Mouse (Mus musculus) hindbrain, postnatal 0 days (tissue): ENCODE data around the gene Rpl13a. TPM values are rescaled to one million over a fixed set of nuclear protein-coding genes. Genes with fewer than 3 reads are reported as not detected.
"Not testable (repeated sequence)": the region's sequence is repeated elsewhere in the genome, so short reads cannot be mapped to it uniquely, and the experiment has no call there.

Experiments used
- ATAC-seq: fragments of 200-750 bp; cut with Nextera tagmentation; 2 replicates; pipeline ENCODE4 v1.8.0; 2017; ENCODE audit warnings: mild to moderate bottlenecking, moderate TSS enrichment, moderate library complexity
- DNase-seq: peaks from one replicate; pipeline ENCODE4 v3.0.0-alpha.2; 2015; ENCODE audit warnings: low spot score
- H3K27ac ChIP-seq: fragments of 300-500 bp; sonication (generic); 2 replicates; pipeline ENCODE4 v1.5.1; 2014; ENCODE audit warnings: mild to moderate bottlenecking
- H3K27me3 ChIP-seq: fragments of 300-500 bp; sonication (generic); 2 replicates; pipeline ENCODE4 v1.6.1; 2014; ENCODE audit warnings: low read length, mixed read lengths; ENCODE audit not compliant: insufficient read depth
- H3K36me3 ChIP-seq: fragments of 300-500 bp; sonication (generic); 2 replicates; pipeline ENCODE4 v1.6.1; 2014; ENCODE audit warnings: low read length, mixed read lengths; ENCODE audit not compliant: insufficient read depth
- H3K4me1 ChIP-seq: fragments of 300-500 bp; sonication (generic); 2 replicates; pipeline ENCODE4 v1.6.1; 2014; ENCODE audit warnings: antibody characterized with exemption, low read length, mixed read lengths; ENCODE audit not compliant: insufficient read depth
- H3K4me2 ChIP-seq: fragments of 300-500 bp; sonication (generic); 2 replicates; pipeline ENCODE4 v1.6.1; 2014; ENCODE audit warnings: low read depth, mild to moderate bottlenecking, low read length, moderate library complexity, mixed read lengths
- H3K4me3 ChIP-seq: fragments of 300-500 bp; sonication (generic); 2 replicates; pipeline ENCODE4 v1.5.1; 2014; ENCODE audit warnings: low read length
- H3K9ac ChIP-seq: fragments of 300-500 bp; sonication (generic); replicated peaks from 2 replicates; pipeline ENCODE4 v1.6.1; 2014; ENCODE audit warnings: mild to moderate bottlenecking, low read length, moderate library complexity, mixed read lengths
- H3K9me3 ChIP-seq: fragments of 300-500 bp; sonication (generic); 2 replicates; pipeline ENCODE4 v1.6.1; 2016; ENCODE audit warnings: low read length, mixed read lengths
- CTCF ChIP-seq: IDR thresholded peaks from 2 replicates; pipeline ENCODE4 v1.5.1; 2016; ENCODE audit warnings: antibody characterized with exemption, control low read depth, low read depth
- WGBS: fragments of 180-500 bp; shearing (Covaris S2); extraction: QIAGEN DNeasy Blood & Tissue Kit; methylation state at CpG from one replicate; pipeline ENCODE4 v1.1.7; 2014; 5-methylcytosine and 5-hydroxymethylcytosine counted together
- polyA plus RNA-seq: library from polyadenylated mRNA; unstranded; fragments of >200 nt; fragmentation: Nextera tagmentation; extraction: Ambion mirVana; gene quantifications from 2 replicates; pipeline ENCODE4 v1.2.1, GENCODE M21; 2015
- total RNA-seq: library from RNA; depleted of rRNA; stranded (reverse); fragments of >200 nt; gene quantifications from 2 replicates; pipeline ENCODE4 v1.2.3, GENCODE M21; 2014; rRNA removed

Gene Rpl13a
- total RNA-seq (1,377 and 1,807 TPM in 2 replicates), polyA plus RNA-seq (800 and 828 TPM in 2 replicates)

DNA sequence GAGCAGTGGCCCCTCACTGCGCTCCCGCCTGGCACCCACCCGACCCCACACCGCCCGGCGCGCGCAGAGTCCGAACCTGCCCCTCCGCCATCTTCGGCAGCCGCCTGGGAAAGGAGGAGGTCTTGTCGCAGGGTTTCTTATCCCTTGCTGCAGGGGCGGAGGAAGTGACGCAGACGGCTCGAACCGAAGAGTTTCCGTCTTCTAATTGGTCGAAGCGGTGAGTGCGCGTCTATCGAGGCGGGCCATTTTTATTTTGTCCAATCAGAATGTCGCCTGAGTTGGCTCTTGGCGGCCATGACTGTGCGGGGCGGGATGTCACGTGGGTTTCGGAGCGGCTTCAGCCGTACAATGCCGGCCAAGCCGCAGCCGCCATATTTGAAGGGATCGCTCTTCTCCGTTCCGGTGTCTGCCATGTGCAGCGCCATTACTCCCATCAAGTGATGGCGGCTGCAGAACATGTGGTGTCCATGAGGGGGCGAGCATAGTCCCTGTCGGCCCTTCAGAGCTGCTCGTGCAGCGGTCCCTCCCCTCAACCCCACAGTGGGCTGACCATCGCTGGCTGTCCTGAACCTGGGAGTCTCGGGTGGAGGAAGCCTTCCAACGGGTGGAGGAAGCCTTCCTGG is at the start of gene Rpl13a:
TSS of gene Rpl13a (minus strand) at position 138 of the 623 bp plus-strand sequence.
- H3K27ac ChIP-seq: peak within 1 kb of the TSS; percentile 92
- DNase-seq (peak; percentile 100), ATAC-seq (peak; percentile 95)
- H3K27me3 ChIP-seq: no peaks in the 10 kb centered on the region
- 0 out of 2 replicates have a peak, but pooled peaks cover 8% of the 10 kb centered on the region for H3K4me1 ChIP-seq
- peak within 1 kb of the TSS; percentile 93 for H3K4me2 ChIP-seq
- H3K9ac ChIP-seq: peak within 1 kb of the TSS; percentile 99
- H3K9me3 ChIP-seq: no peaks in the 10 kb centered on the region
- H3K36me3 ChIP-seq: peaks cover 23% of the 10 kb centered on the region
- peak; percentile 90 for TF ChIP-seq CTCF
- peak within 1 kb of the TSS; percentile 95 for H3K4me3 ChIP-seq
- WGBS: 1% methylated on average over 48 of the region's 48 CpGs

DNA sequence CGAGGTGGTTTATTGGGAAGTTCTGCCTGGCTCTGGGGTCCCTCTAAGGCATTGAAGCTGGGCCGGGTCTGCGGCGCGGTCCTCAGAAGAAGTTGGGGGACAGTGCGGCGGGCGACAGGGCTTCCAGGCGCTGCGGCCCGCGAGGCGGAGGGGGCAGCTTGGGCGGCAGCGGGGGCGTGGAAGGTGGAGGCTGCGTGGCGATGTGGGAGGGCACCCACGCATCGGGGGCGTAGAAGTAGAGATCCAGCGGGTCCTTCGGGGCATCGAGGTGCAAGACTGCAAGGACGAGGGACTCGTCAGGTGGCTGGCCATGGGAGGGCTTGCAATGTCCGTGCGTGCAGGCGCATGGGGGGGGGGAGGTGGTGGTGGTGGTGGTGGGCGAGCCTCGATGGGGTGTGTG is 47.8 kb upstream of the Rpl13a start:
- Histone ChIP-seq H3K4me3 (peak overlapping the region; percentile 24), H3K27ac (no peak overlapping the region), H3K36me3 (no peaks in the 10 kb centered on the region), H3K9ac (0 out of 2 replicates have a peak overlapping the region, but pooled peaks have one; percentile 9), H3K4me2 (peak overlapping the region; percentile 45), H3K27me3 (peaks cover 74% of the 10 kb centered on the region), H3K9me3 (no peaks in the 10 kb centered on the region), H3K4me1 (no peaks in the 10 kb centered on the region)
- ATAC-seq (no peak), DNase-seq (no peak)
- 3% methylated on average over 30 of the region's 31 CpGs for WGBS
- TF ChIP-seq CTCF: no peak

- Histone ChIP-seq H3K9ac (0 out of 2 replicates have a peak overlapping the region, but pooled peaks have one; percentile 9), H3K4me2 (peak overlapping the region; percentile 45), H3K9me3 (no peaks in the 10 kb centered on the region), H3K4me3 (peak overlapping the region; percentile 24), H3K4me1 (no peaks in the 10 kb centered on the region), H3K27me3 (peaks cover 70% of the 10 kb centered on the region), H3K27ac (no peak overlapping the region), H3K36me3 (no peaks in the 10 kb centered on the region)
- under 1% methylated on average over 23 of the region's 23 CpGs for WGBS
- DNase-seq (no peak), ATAC-seq (no peak)
- no peak for TF ChIP-seq CTCF
Measured at GRCm38 (mm10) chr7:45175929-45176328, 47.4 kb upstream of the Rpl13a start.

- Histone ChIP-seq H3K9ac (no peak overlapping the region), H3K4me3 (no peak overlapping the region), H3K4me1 (no peaks in the 10 kb centered on the region), H3K36me3 (no peaks in the 10 kb centered on the region), H3K9me3 (no peaks in the 10 kb centered on the region), H3K27ac (no peak overlapping the region), H3K27me3 (peaks cover 65% of the 10 kb centered on the region), H3K4me2 (no peak overlapping the region)
- DNase-seq (no peak), ATAC-seq (no peak)
- TF ChIP-seq CTCF: no peak
- WGBS: 4% methylated on average over 13 of the region's 13 CpGs
Measured at GRCm38 (mm10) chr7:45175398-45175797, 46.8 kb upstream of the Rpl13a start.

GRCm38 (mm10) chr7:45174567-45175280 is 46.2 kb upstream of the Rpl13a start:
- Histone ChIP-seq H3K9ac (no peak overlapping the region), H3K27ac (no peak overlapping the region), H3K27me3 (peaks cover 63% of the 10 kb centered on the region), H3K9me3 (no peaks in the 10 kb centered on the region), H3K4me2 (no peak overlapping the region), H3K4me1 (no peaks in the 10 kb centered on the region), H3K4me3 (no peak overlapping the region; the same call in 1 of the 2 replicates), H3K36me3 (no peaks in the 10 kb centered on the region)
- DNase-seq (no peak), ATAC-seq (no peak)
- 5% methylated on average over 27 of the region's 29 CpGs for WGBS
- TF ChIP-seq CTCF: no peak

- 69% methylated on average over 1 of the region's 1 CpGs for WGBS
- peaks cover 60% of the 10 kb centered on the region for H3K27me3 ChIP-seq
Measured at GRCm38 (mm10) chr7:45173772-45174171, 45.2 kb upstream of the Rpl13a start.

More at GRCm38 (mm10) chr7:45173772-45174171, 45.2 kb upstream of the Rpl13a start:
- not testable (repeated sequence) for H3K9ac ChIP-seq, ATAC-seq, H3K4me3 ChIP-seq, H3K36me3 ChIP-seq, H3K4me2 ChIP-seq, H3K9me3 ChIP-seq, H3K4me1 ChIP-seq, H3K27ac ChIP-seq, DNase-seq
- peak; percentile 57 for TF ChIP-seq CTCF
